Mouse (Mus musculus): ENCODE data around the gene Tchhl1.

DNA sequence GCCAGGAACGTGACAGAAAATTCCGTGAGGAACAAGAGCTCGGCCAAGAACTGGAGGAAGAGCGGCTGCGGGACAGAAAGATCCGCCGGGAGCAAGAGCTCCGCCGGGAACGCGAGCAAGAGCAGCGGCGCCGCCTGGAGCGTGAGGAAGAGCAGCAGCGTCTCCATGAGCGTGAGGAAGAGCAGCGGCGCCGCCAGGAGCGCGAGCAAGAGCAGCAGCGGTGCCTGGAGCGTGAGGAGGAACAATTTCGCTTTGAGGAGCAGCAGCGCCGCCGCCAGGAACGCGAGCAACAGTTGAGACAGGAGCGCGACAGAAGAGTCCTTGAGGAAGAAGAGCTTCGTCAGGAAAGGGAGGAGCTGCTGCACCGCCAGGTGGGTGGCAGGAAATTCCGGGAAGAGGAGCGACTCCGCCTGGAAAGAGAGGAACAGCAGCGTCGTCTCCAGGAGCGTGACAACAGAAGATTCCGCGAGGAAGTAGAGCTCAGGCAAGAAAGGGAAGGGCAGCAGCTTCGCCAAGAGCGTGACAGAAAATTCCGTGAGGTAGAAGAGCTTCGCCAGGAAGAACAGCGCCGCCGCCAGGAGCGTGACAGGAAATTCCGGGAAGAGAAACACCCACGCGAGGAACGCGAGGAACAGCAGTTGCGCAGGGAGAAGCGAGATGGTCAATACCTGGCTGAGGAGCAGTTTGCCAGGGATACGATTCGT lies 21.3 kb upstream of the Tchhl1 start:
- TF ChIP-seq CTCF (IDR thresholded peaks at IDR 0.05; ENCODE audit: low read depth) (peak; percentile 52), EP300 (optimal IDR thresholded peaks at IDR 0.05) (no peak)

Measured in stomach, postnatal 0 days (tissue).